Mouse (Mus musculus) G1E (cell line): ENCODE results near the gene Cbwd1.

Experiments used
- CTCF ChIP-seq: IDR thresholded peaks from 2 replicates; pipeline ENCODE4 v1.5.1; 2012; ENCODE audit warnings: low read depth, low read length, inconsistent platforms, mixed read lengths
- GATA1 ChIP-seq: IDR thresholded peaks from 2 replicates; pipeline ENCODE4 v1.6.1; 2012; ENCODE audit warnings: borderline replicate concordance, low read length, inconsistent platforms, mixed read lengths
- POLR2AphosphoS5 ChIP-seq: IDR thresholded peaks from 2 replicates; pipeline ENCODE4 v1.6.1; 2012; ENCODE audit warnings: low read depth, low read length, inconsistent platforms; ENCODE audit not compliant: insufficient replicate concordance

- TF ChIP-seq CTCF (no peak), POLR2AphosphoS5 (no peak), GATA1 (no peak)
These were observed 74.5 kb downstream of the Cbwd1 start for GRCm38 (mm10) chr19:24886888-24887287.
